Mouse (Mus musculus) limb, embryonic 11.5 days (tissue): ENCODE measurements around the gene Klf8. TPM values are rescaled to one million over a fixed set of nuclear protein-coding genes. Genes with fewer than 3 reads are reported as not detected.
"Not testable (repeated sequence)": the region's sequence is repeated elsewhere in the genome, so short reads cannot be mapped to it uniquely, and the experiment has no call there.

Source experiments
- ATAC-seq: fragments of 200-750 bp; cut with Nextera tagmentation; 2 replicates; pipeline ENCODE4 v1.8.0; 2017; ENCODE audit warnings: low read depth; ENCODE audit not compliant: insufficient number of reproducible peaks, low FRiP score, low TSS enrichment
- DNase-seq: peaks from one replicate; pipeline ENCODE4 v3.0.0-alpha.2; 2015; ENCODE audit warnings: low spot score
- H3K27ac ChIP-seq: fragments of 300-500 bp; sonication (generic); replicated peaks from 2 replicates; pipeline ENCODE4 v1.5.1; 2014; ENCODE audit warnings: low read depth, mild to moderate bottlenecking, low read length
- H3K27me3 ChIP-seq: fragments of 300-500 bp; sonication (generic); 2 replicates; pipeline ENCODE4 v1.6.1; 2014; ENCODE audit warnings: mild to moderate bottlenecking, low read length, mixed read lengths; ENCODE audit not compliant: control insufficient read depth, insufficient read depth
- H3K36me3 ChIP-seq: fragments of 300-500 bp; sonication (generic); 2 replicates; pipeline ENCODE4 v1.6.1; 2014; ENCODE audit warnings: mild to moderate bottlenecking, low read length, moderate library complexity, mixed read lengths; ENCODE audit not compliant: control insufficient read depth, insufficient read depth
- H3K4me1 ChIP-seq: fragments of 300-500 bp; sonication (generic); 2 replicates; pipeline ENCODE4 v1.6.1; 2014; ENCODE audit warnings: low read length, mixed read lengths; ENCODE audit not compliant: control insufficient read depth, insufficient read depth
- H3K4me2 ChIP-seq: fragments of 300-500 bp; sonication (generic); 2 replicates; pipeline ENCODE4 v1.6.1; 2014; ENCODE audit warnings: low read depth, mild to moderate bottlenecking, moderate library complexity; ENCODE audit not compliant: severe bottlenecking
- H3K4me3 ChIP-seq: fragments of 300-500 bp; sonication (generic); 2 replicates; pipeline ENCODE4 v1.5.1; 2014; ENCODE audit warnings: low read depth, low read length
- H3K9ac ChIP-seq: fragments of 300-500 bp; sonication (generic); 2 replicates; pipeline ENCODE4 v1.6.1; 2014; ENCODE audit warnings: mild to moderate bottlenecking, low read length
- H3K9me3 ChIP-seq: fragments of 300-500 bp; sonication (generic); 2 replicates; pipeline ENCODE4 v1.6.1; 2016; ENCODE audit warnings: low read length; ENCODE audit not compliant: control insufficient read depth
- WGBS: fragments of 180-500 bp; shearing (Covaris S2); extraction: QIAGEN DNeasy Blood & Tissue Kit; methylation state at CpG from one replicate; pipeline ENCODE4 v1.1.7; 2014; 5-methylcytosine and 5-hydroxymethylcytosine counted together
- polyA plus RNA-seq: library from polyadenylated mRNA; unstranded; fragments of >200 nt; fragmentation: Nextera tagmentation; extraction: Ambion mirVana; gene quantifications from 2 replicates; pipeline ENCODE4 v1.2.1, GENCODE M21; 2014

Gene Klf8
- polyA plus RNA-seq, 1 experiment from 2014 or later = 1.2 TPM

- Histone ChIP-seq H3K27ac (no peak overlapping the region), H3K27me3 (no peaks in the 10 kb centered on the region), H3K9ac (no peak overlapping the region), H3K4me1 (no peaks in the 10 kb centered on the region), H3K4me3 (no peak overlapping the region), H3K9me3 (no peaks in the 10 kb centered on the region), H3K36me3 (no peaks in the 10 kb centered on the region), H3K4me2 (no peak overlapping the region)
- no peak for ATAC-seq
- no peak for DNase-seq
- 73% methylated on average over 2 of the region's 2 CpGs for WGBS
Measured at GRCm38 (mm10) chrX:153282185-153282584, 44.9 kb downstream of the Klf8 start.

GRCm38 (mm10) chrX:153311356-153311755, 74.1 kb downstream of the Klf8 start:
- ATAC-seq (no peak), DNase-seq (no peak)
- no peak overlapping the region for H3K4me2 ChIP-seq
- 95% methylated on average over 4 of the region's 4 CpGs for WGBS
- H3K36me3 ChIP-seq = no peaks in the 10 kb centered on the region
- no peaks in the 10 kb centered on the region for H3K4me1 ChIP-seq
- no peaks in the 10 kb centered on the region for H3K27me3 ChIP-seq
- no peak overlapping the region for H3K9ac ChIP-seq
- no peak overlapping the region for H3K4me3 ChIP-seq
- H3K27ac ChIP-seq = no peak overlapping the region
- no peaks in the 10 kb centered on the region for H3K9me3 ChIP-seq

DNA sequence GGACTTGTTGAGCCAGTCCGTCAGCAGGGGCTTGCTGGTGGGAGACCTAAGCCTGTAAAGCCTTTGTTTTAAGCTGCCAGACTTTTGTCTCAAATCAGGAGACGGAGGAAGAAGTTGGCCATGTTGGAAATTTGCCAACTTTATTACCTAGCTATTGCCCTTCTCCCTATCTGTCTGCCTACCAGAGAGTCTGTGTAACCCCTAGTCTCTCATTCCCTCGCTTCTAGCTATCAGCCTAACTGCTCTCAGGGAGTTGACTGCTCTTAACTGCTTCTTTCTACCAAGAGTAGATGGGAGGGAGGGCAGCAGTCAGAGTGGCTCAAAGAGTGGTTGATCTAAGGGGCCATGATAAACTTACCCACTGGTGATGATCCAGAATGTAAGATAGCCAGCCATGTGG, 85.8 kb downstream of the Klf8 start:
- WGBS = 72% methylated on average over 3 of the region's 3 CpGs
- Histone ChIP-seq H3K27me3 (no peaks in the 10 kb centered on the region), H3K27ac (no peak overlapping the region), H3K36me3 (no peaks in the 10 kb centered on the region), H3K4me3 (no peak overlapping the region), H3K4me1 (no peaks in the 10 kb centered on the region), H3K4me2 (no peak overlapping the region), H3K9me3 (no peaks in the 10 kb centered on the region), H3K9ac (no peak overlapping the region)
- no peak for ATAC-seq
- DNase-seq = no peak

DNA sequence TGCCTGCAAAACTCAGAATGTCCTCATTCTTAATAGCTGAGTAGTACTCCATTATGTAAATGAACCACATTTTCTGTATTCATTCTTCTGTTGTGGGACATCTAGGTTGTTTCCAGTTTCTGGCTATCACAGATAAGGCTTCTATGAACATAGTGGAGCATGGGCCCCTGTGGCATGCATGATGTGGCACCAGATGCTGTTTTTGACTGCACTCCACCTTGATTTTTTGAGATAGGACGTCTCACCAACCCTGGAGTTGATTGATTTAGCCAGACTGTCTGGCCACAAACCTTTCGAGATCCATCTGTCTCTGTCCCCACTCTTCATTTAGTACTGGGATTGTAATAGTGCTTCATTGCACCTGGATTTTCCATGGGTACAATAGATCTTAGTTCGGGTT, 96.9 kb downstream of the Klf8 start:
- H3K27me3 ChIP-seq, H3K9me3 ChIP-seq, H3K4me1 ChIP-seq, DNase-seq, H3K4me2 ChIP-seq, H3K9ac ChIP-seq, H3K36me3 ChIP-seq, H3K27ac ChIP-seq, ATAC-seq, H3K4me3 ChIP-seq: not testable (repeated sequence)
- WGBS = 82% methylated on average over 3 of the region's 3 CpGs

DNA sequence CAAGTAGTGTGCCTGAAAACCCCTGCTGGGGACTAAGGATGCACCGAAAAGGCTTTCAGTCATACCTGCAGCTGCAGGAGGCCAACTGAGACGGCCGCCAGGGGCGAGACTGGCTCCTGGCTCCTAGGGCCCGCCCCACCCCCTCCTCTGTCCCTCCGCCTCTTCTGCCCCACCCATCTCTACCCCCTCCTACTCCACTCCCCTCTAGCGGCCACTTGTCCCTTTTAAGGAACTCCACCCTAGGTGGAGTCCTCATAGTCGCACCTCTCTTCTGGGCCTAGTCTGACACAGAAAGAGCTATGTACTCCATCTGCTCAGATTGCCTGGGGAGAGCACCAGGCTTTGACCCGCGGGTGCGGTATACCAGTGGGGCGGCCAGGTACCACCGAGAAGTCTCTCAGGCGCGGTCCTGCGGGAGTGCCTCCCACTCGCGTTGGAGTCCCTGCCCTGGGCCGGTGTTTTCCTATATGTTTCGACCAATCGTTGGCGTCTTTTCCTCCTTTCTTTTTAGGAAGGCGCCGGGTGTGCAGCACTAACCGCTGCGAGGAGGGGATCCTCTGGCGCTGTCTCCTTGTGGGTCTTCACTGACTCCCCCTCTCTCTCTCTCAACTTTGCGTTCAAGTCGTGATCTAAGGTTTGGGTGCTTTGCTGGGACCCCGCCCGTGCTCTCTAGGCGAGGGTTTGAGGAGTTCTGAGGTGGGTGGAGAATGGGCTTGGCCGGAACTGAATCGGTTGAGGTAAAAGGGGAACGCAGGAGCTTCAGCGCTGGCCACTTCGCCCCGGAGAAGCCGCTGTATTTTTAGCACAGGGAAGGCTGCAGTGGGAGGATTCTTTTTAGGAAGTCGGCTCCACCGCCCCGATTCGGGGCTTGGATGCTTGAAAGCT, 122.3 kb downstream of the Klf8 start:
- Histone ChIP-seq H3K27ac (no peak overlapping the region), H3K9ac (peak overlapping the region; percentile 30), H3K27me3 (peaks cover 18% of the 10 kb centered on the region), H3K4me1 (no peaks in the 10 kb centered on the region), H3K4me2 (peak overlapping the region; percentile 61), H3K4me3 (peak overlapping the region; percentile 33), H3K9me3 (no peaks in the 10 kb centered on the region), H3K36me3 (no peaks in the 10 kb centered on the region)
- DNase-seq = peak; percentile 35
- WGBS = 20% methylated on average over 37 of the region's 43 CpGs
- peak; percentile 57 for ATAC-seq

DNA sequence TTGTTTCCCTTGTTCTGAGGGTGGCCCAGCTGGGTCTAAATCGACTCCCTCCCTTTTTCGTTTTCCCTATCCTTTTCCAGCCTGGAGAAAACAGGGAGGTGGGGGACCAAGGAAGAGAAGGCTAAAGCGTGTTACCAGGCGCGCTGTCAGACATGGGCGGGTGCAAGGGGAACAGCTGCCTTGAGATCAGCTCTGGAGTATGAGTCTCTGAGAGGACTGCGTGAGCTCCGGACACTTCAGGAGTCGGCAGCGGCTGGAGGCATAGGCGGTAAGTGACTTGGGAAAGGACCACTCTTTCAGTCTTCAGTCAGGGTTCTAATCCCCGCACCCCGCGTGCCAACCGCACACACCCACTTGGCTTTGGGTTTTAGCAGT, 122.9 kb downstream of the Klf8 start:
- WGBS = 14% methylated on average over 15 of the region's 15 CpGs
- peak overlapping the region; percentile 30; the same call in 1 of the 2 replicates for H3K9ac ChIP-seq

DNA sequence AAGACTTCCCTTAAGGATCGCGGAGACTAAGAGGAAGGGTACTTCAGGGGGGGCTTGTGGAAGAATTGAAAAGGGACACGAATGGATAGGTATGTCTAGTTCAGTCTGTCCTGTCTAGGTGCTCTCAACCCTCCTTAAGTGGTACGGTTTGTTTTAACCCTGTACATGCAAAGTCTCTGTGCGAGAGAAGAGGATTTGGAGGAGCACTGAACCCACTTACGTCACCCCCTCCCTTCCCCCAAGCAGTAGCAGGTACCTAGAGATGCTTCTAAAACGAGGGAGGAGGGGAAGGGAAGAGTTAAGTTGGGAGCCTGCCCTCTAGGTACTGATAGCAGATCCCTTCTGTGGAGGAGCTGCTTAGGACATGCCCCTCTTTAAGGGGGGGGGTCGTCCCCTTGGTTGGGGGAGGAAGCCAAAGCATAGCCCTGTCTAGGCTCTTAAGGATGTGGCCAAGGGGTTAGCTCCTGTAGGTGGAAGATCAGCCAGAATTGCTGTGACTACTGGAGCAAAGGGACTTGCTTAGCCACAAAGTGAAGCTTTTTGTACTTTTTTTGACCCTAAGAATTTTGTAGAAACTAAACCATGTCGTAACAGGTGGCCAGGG, 123.5 kb downstream of the Klf8 start:
- H3K4me1 ChIP-seq = no peaks in the 10 kb centered on the region
- H3K4me3 ChIP-seq = no peak overlapping the region; the same call in 1 of the 2 replicates
- peak overlapping the region; percentile 61 for H3K4me2 ChIP-seq
- 32% methylated on average over 9 of the region's 9 CpGs for WGBS
- H3K36me3 ChIP-seq = no peaks in the 10 kb centered on the region
- no peak for DNase-seq
- H3K9ac ChIP-seq = no peak overlapping the region
- peaks cover 18% of the 10 kb centered on the region for H3K27me3 ChIP-seq
- 0 out of 2 replicates have a peak, but pooled peaks have one; percentile 26 for ATAC-seq
- H3K27ac ChIP-seq = no peak overlapping the region
- H3K9me3 ChIP-seq = no peaks in the 10 kb centered on the region

More for the DNA sequence above, 122.9 kb downstream of the Klf8 start:
- peak; percentile 25 for DNase-seq
- Histone ChIP-seq H3K27ac (no peak overlapping the region), H3K36me3 (no peaks in the 10 kb centered on the region), H3K9me3 (no peaks in the 10 kb centered on the region), H3K4me2 (peak overlapping the region; percentile 61), H3K27me3 (peaks cover 18% of the 10 kb centered on the region), H3K4me3 (peak overlapping the region; percentile 33), H3K4me1 (no peaks in the 10 kb centered on the region)
- peak; percentile 47; the same call in 1 of the 2 replicates for ATAC-seq

- 40% methylated on average over 5 of the region's 5 CpGs for WGBS
- H3K9me3 ChIP-seq = no peaks in the 10 kb centered on the region
- H3K4me3 ChIP-seq = no peak overlapping the region
- H3K4me2 ChIP-seq = no peak overlapping the region
- H3K27me3 ChIP-seq = peaks cover under 1% of the 10 kb centered on the region; the same call in 1 of the 2 replicates
- no peaks in the 10 kb centered on the region for H3K36me3 ChIP-seq
- H3K4me1 ChIP-seq = no peaks in the 10 kb centered on the region
- H3K9ac ChIP-seq = no peak overlapping the region
- no peak overlapping the region for H3K27ac ChIP-seq
- DNase-seq (peak; percentile 40), ATAC-seq (no peak)
Measured at GRCm38 (mm10) chrX:153366754-153367153, 129.5 kb downstream of the Klf8 start.
